Mouse (Mus musculus) liver, adult 2 months (tissue): ENCODE measurements at regions not wholly inside any gene's neighbourhood (a gene's known extent, or its start where the extent isn't known, plus 50 kb on each side); places are given as distances from the start of the nearest gene placed in this dataset.

Experiments used
- CTCF ChIP-seq: fragments of 200-500 bp; IDR thresholded peaks from 2 replicates; pipeline ENCODE4 v1.5.1; 2011; ENCODE audit warnings: low read depth, low read length, control low read depth
- POLR2A ChIP-seq: fragments of 200-500 bp; IDR thresholded peaks from 2 replicates; pipeline ENCODE4 v1.6.1; 2011; ENCODE audit warnings: low read length, control low read depth; ENCODE audit not compliant: insufficient read depth; ENCODE audit errors: extremely low read depth

- TF ChIP-seq POLR2A (no peak), CTCF (no peak)
These were observed 86.8 kb upstream of the 4931429L15Rik start for GRCm38 (mm10) chr9:46406606-46407005.
